Mouse (Mus musculus): Measurements from ENCODE around the gene Pde4b. TPM values are rescaled to one million over a fixed set of nuclear protein-coding genes. Genes with fewer than 3 reads are reported as not detected.
A peak's percentile ranks its signal among the peaks of the same experiment; 100 is the strongest.

The Pde4b gene
- total RNA-seq, 4 experiments from 2014 or later, result 53.6 to 108 (median 62.0) TPM

DNA sequence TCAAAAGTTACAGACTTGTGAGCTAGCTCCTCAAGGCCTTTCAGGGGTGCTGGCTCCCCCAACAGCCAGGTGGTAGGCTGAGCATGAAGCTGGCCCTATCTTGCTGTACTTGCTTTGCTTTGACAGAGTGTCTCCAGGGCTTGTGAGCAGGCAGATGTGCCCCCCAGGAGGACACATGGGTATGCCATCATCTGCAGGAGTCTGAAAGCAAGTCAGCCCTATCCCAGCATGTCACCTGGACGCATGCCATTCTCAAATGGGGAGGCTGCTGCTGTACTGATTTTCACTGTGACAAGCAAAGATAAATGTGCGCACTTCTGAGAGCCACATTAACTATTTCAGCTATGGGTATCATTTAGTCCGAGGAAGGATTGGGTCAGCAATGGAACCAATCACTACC, 507.2 kb downstream of the Pde4b start:
- DNase-seq (ENCODE audit: low spot score in 2 of 2), result no peak

DNA sequence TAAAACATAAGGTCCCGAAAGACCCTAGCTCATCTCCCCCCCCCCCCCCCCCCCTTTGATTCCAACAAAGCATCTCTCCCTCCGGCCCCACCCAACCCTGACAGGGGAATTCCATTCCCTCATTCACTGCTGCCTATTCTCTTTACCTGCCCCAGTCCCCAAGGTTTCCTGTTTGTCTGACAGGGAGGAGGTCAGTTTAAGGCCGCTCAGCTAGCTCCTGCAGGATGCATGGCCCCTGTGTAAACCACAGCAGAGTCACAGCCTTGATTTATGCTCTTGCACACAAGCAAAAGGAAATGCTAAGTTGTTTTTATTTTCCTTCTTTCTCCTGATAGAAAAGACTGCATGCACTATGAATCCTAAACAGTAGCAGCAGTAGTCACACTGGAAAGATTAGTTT, 516.6 kb downstream of the Pde4b start:
- peak in 1 of 2 experiments; percentile 1 for DNase-seq (ENCODE audit: low spot score in 2 of 2)

DNA sequence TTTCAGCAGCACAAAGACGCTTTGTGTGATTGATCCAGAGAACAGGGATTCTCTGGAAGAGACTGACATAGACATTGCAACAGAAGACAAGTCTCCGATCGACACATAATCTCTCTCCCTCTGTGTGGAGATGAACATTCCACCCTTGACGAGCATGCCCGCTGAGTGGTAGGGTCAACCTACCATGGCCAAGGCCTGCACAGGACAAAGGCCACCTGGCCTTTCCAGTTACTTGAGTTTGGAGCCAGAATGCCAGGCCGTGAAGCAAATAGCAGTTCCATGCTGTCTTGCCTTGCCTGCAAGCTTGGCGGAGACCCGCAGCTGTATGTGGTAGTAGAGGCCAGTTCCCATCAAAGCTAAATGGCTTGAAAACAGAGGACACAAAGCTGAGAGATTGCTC, 517.9 kb downstream of the Pde4b start:
- DNase-seq (ENCODE audit: low spot score in 2 of 2), result no peak

DNA sequence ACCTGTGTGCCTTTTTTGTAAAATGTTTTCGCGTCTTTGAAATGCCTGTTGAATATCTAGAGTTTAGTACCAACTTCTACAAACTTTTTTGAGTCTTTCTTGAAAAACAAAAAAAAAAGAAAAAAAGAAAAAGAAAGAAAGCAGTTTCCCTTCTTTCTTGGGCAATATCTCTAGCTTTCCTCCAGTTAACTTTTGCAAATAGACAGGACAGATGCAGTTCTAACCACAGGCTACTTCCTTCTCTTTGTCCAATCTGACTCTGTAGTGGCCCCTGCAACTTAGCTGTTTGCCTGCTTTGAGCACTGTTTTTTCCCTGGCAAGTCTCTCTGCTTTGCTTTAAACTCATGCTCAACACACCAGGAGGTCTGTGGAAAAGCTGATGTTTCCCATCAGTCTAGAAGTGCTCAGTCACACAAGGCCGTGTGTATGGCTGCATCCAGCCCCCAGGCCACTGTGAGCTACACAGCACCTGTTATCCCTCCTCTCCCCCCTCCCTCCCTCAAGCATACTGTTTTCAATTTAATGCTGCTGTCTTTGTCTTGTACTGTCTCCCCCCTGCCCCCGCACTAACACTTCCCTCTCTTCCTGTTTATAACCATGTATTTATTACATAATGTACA, 518.5 kb downstream of the Pde4b start:
- DNase-seq (ENCODE audit: low spot score in 2 of 2), result no peak

DNA sequence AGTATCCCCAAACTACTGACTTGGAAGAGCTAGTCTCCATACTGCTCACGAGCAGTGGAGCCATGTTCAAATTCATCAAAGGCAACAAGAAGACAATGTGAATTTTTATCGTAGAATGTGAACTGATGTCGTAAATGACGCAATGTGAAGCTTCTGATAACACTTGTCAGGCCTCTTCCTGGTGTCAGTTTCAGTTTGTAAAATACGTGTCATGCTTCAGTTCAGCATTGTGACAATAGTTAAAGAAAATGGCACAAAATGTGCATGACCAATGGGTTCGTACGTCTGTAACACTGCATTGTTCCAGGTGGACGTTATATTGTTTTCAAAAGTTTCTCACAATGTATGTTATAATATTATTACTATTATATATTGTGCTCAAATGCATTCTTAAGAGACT, 519.5 kb downstream of the Pde4b start:
- DNase-seq (ENCODE audit: low spot score in 2 of 2), result no peak

DNA sequence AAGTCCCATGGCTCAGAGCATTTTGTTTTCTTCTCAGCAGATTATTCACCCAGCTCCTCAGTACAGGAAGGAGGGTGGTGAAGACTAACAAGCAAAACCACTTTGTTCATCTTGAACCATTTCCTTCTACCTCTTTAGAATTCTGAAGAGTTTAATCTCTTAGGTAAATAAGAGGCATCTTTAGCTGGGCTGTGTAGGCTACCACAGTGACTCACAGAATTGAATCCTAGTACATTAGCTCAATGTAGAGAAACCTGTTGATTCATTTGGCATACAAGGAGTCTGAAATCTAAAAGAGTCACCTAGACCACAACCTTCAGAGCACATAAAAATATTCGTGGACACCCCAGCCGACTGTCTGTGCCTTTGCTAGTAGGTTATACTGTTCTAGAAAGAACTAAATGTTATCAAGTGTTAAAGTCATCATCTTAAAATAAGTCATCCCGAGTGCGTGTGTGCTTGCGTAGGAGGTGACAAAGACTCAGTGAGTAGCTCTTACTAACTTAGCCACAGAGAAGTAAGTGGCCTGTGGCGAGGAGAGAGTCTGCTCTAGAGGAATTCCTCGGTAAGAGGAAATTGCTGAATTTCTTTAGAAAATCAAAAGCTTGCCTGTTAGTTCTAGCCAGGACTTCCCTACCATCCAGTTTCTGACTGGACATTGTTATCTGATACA, 520.5 kb downstream of the Pde4b start:
- no peak for DNase-seq (ENCODE audit: low spot score in 2 of 2)

DNA sequence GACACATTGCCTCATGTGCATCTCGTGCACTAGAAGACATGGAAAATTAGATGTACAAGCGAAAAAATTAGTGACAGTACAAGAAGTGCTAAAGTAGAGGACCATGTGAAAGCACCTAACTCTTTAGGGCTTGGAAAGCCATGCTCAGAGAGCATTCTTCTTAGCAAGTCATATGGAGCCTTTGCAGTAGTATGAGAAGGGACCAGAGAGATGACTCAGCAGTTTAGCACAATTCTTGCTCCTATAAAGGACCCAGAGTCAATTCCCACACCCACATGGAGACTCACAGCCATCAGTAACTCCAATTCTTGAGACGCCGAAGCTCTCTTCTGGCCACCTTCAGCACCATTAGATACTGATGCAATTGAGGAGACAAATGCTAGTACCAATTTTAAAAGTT, 525.3 kb downstream of the Pde4b start:
- no peak for DNase-seq (ENCODE audit: low spot score in 2 of 2)

DNA sequence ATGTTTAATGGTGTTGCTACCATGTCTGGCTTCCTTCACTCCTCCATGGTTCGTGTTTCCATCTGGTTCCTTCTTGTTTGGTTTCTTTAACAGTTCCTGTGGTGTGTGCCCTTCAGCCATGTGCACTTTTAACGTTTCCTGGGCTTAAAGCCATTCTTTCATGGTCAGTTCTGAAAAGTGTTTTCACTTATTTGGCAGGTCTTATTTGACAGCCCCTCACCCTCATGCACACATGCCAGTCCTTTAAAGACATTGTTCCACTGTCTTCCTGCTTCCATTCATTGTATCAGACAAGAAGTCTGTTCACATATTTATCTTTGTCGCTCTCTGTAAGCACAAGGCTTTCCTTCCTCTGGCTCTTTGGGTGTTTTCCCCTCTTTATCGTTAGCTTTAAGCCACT, 530.4 kb downstream of the Pde4b start:
- DNase-seq (ENCODE audit: low spot score in 2 of 2), result no peak

DNA sequence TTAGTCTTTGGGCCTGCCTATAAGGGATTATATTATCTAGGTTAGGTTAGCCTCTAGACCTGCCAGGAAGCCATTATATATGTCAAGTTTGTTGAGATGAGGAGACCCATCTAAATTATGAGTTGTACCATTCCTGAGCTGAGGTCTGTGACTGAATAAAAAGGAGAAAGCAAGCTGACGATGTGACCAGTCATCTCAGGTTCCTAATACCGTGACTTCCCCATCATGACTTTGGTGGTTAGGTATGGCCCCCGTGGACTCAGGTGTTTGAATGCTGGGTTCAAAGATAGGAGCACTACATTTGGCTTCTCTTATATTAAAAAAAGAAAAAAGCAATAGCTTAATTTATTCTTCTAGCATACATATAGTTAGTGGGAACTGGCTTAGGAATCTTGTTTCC, 531.3 kb downstream of the Pde4b start:
- no peak for DNase-seq (ENCODE audit: low spot score in 2 of 2)

DNA sequence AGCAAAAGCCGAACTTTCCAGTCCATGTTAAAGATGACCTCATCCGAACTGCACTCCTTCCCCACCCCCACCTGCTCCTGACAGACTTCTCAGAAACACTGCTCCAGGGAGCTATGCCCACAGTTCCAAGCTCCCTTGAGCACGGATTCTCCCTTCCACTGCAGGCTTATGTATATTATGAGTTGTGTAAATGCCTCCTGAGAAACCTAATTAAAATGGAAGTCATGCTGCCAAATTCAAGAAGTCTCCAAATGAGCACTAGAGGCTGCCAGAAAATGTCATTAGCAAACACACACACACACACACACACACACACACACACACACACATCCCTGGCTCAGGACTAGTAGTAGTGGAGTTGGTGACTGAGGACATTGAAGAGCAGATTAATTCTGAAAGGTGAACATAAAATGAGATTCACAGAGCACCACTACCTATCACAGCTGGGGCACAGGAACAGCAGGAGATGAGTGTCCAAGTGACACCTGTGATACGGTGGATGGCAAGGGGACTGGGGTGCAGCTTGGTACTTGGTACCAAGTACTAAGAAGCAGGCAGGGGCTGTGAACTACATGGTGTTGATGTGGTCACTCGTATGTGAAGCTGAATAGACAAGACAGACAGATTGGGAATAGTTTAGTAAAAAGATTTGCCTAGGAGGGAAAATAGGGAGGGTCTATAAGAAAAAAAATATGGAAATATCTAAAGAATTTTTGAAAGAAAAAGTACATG, 533.0 kb downstream of the Pde4b start:
- no peak for DNase-seq (ENCODE audit: low spot score in 2 of 2)

DNA sequence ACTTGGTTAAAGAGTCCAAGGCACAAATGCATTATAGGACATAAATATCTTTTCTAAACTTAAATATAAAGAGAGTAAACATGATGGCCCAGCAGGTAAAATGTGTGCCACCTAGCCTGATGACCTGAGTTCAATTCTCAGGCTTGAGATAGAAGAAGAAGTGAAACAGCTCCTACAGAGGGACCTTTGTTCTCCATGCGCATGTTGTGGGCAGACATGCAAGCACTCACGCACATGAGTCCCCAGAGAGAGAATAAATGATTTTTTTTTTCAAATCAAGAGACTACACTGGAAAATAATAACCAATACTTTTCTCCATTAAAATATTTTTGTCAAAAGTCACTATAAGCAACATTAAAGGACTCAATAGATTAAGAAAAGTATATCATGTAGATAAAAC, 533.8 kb downstream of the Pde4b start:
- DNase-seq (ENCODE audit: low spot score in 2 of 2), result no peak

DNA sequence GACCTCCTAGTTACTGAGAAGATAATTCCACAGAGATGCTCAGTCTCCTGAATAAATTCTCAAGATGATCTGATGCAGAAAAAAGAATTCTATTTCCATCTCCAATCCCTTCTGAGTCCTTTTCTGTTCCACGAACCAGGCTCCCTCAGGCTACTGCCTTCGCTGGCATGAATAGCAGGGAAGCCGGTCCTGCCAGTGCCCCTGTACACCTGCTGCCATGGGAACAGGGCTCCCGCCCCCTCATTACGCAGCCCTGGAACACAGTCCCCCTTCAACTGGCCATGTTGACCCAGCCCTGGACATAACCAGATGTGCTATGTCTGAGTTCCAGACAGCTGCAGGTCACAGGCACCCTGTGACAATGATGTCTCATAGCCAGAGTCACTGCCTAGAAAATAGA, 535.6 kb downstream of the Pde4b start:
- no peak for DNase-seq (ENCODE audit: low spot score in 2 of 2)

DNA sequence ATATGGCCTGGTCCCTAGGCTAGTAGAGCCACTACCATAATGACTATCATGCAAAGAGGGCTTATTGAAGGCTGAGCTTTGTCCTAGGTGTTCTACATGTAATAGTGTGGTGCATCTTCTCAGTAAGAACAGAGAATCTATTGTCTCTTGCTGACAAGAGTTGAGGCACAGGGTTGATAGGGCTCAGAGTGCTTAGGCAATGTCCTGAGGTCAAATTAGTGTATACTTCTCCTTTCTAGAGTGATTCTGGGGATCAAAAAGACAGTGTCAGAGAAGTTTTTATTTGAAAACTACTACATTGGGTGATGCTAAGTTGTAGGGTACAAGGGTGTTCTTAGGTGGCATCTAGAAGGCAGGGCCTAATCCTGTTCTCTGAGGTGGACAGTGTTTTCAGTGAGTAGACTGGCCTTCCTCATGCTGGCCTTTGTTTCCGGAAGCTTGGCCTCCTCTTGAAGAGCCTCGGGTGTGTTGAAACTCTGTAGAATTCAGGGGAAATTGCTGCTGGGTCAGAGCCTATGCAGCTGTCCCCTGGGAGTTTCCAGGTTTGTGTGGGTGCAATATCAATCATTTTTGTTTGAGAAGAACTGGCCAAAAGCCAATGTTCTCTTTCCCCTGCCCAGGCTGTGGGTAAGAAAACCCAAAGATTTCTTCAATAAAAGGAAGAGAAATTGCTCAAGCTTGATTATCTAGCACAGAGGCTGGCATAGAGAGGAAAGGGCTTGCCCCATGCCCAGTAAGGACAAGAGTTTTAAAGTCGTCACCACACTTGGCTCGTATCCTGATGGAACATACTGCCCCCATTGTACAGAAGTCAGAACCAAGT, 536.7 kb downstream of the Pde4b start:
- DNase-seq (ENCODE audit: low spot score in 2 of 2), result no peak

DNA sequence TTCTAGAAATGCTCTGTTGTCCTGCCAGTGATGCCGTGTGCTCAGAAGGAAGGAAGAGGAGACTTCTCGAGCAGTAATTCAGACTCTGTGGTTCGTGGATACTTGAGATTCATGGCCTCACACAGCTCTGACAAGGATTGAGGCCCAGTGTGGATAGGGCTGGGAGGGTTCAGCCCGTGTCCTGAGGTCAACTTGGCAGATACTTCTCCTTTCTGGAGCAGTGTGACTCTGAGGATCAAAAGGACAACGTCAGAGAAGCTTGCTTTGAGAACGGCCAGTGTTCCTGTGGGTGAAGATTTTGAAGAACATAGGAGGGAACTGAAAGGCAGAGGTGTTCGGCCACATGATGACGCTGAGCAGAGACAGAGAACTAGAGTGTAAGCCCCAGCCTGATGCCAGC, 537.6 kb downstream of the Pde4b start:
- DNase-seq (ENCODE audit: low spot score in 2 of 2), result no peak

DNA sequence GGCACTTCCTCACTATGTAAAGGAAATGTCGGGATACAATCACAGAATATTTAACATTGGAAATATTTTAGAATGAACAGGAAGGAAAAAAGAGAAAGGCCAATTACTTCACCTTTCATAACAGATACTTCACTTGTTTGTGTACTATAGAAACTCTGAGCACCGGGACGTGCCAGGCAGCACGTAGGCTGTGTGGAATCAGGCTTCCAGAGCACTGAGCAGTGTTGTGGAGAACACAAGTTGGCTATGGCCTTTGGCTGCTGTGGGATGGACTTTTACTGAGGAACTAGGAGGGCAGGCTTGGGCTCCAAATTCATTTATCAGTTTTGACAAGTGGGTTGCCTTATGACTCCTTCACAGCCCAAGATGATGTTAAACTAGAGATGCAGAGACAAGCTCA, 540.5 kb downstream of the Pde4b start:
- DNase-seq (ENCODE audit: low spot score in 2 of 2), result no peak

DNA sequence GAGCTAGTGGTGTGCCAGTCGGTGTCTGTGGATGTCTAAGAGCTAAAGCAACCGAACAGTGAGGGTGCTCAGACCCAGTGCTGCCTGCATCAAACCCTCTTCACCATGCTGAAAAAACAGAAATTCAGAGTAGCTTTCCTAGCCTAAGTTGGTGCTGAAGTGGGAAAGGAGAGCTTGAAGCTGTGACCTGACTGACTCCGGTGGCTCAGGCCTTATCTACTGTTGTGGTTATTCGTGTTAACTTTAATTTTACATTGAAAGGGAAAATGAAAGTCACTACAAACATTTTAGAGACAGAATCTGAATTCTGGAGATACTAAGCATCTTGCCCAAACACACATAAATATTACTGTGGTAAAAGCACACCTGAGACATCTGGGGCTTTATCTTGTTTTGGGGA, 542.3 kb downstream of the Pde4b start:
- DNase-seq (ENCODE audit: low spot score in 2 of 2), result no peak

DNA sequence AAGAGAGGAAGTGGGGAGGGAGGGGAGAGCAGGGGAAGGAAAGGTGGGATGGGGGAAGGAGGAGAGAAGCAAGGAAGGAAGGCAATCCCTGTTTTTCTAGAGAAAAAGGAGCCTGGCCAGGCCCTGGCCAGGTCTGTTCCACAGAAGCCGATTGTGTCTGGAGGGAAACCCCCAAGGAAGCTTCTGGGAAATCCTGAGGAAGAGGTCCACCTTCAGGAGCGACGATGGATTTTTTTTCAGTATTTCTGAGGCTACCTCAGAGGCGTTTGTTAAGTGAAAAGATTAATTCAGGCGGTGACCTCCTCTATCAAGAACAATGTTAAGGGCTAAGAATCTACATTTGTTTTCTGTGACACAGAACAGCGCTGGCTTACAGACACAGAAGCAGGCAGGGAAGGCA, 542.9 kb downstream of the Pde4b start:
- DNase-seq (ENCODE audit: low spot score in 2 of 2), result no peak

DNA sequence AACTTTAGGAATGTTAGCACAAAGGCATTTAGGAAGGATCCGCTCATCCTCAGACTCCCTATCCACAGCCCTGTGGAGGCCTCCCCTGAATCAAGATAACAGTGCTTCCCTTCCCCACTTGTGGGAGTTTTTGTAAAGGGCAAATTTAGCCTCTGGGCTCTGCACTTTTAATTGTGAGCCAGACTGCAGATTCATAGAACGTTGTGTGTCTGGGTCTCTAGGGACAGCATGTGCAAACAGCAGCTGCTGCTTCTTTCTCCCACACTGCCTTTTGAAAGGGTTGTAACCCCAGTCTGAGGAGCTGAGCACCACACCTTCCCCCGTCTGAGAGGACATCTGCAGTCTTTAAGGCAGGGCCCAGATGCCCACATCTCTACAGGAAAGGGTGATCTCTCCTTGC, 544.3 kb downstream of the Pde4b start:
- DNase-seq (ENCODE audit: low spot score in 2 of 2), result no peak

DNA sequence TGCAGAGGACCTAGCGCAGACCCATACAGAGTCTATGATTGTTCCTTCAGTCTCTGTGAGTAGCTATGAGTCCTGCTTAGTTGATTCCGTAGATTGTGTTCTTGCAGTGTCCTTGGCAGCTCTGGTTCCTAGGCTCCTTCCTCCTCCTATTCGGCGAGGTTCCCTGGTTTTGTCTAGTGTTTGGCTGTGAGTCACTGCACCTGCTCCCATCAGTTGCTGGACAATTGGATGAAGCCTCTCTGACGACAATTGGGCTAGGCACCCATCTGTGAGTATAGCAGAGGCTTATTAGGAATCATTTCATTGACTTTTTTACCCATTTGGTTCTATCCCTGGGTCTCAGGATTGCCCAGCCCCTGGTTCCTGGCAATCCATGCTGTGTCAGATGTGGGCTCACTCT, 545.9 kb downstream of the Pde4b start:
- no peak for DNase-seq (ENCODE audit: low spot score in 2 of 2)

DNA sequence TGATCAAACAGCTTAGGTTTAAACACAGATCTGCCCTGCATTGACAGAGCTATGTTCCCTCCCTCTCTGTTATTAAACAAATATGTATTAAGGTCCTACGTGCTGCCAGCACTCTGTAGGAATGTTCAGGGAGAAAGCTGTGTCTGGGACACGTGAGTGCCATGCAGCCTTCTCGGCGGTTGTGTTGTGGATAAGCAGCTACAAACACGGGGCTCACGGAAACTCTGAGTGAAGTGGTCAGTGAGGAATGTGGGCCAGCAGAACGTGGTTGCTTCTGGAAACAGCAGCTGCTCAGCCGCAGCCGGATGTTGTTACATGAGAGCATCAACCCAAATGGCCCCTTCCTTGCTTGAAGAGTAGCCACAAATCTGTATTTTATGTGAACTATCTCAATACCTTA, 547.9 kb downstream of the Pde4b start:
- DNase-seq (ENCODE audit: low spot score in 2 of 2), result no peak

DNA sequence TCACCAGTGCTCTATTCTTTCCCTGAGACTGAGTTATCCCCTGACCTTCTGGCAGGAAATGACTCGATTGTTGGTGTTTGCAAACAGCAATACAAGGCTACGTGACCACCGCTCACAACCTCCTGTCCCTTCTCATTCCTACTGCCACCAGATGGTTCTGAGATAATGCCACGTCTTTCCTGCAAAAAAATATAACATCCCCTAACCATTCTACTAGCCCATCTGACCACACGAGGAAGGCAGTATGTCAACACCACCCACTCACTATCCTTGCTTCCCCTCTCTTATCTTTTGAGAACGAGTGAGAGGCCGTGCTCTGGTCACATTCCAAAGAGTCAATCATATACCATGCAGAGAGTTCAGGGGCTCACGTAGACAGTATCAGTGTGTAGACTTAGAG, 548.6 kb downstream of the Pde4b start:
- DNase-seq (ENCODE audit: low spot score in 2 of 2), result no peak

DNA sequence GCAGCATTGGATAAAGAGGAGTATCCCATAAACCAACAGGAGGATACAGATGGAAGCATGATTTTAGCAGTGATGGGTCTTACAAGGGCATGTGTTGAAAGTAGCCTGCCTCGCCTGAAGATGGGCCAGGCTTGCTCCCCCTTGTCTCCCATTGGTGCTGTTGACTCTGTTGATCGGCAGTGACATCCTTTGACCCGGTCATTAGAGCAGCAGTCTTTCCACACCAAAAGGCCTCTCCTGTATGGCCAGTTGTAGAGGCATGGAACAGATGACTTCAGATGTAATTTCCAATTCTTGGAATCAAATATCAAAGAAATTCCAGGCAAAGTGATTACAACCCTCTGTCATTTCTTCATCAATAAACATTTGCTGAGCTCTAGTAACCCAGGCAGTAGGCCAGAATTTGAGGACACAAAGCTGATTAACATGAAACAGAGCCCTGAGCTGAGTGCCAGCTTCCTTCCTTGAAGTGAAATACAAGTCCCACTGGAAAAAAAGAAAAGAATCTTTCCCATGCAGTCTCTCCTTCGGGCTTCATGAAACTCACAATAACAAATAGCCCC, 550.1 kb downstream of the Pde4b start:
- no peak for DNase-seq (ENCODE audit: low spot score in 2 of 2)
